Mouse (Mus musculus) heart, embryonic 15.5 days (tissue): ENCODE results near the gene Ddhd1. TPM values are rescaled to one million over a fixed set of nuclear protein-coding genes. Genes with fewer than 3 reads are reported as not detected.
"Not testable (repeated sequence)": the region's sequence is repeated elsewhere in the genome, so short reads cannot be mapped to it uniquely, and the experiment has no call there.

ENCODE experiments used
- ATAC-seq: fragments of 200-750 bp; cut with Nextera tagmentation; replicated peaks from 2 replicates; pipeline ENCODE4 v1.8.0; 2017; ENCODE audit warnings: low read depth, moderate TSS enrichment; ENCODE audit not compliant: insufficient number of reproducible peaks, insufficient read depth, low FRiP score
- H3K27ac ChIP-seq: fragments of 300-500 bp; sonication (generic); 2 replicates; pipeline ENCODE4 v1.5.1; 2015; ENCODE audit warnings: mild to moderate bottlenecking, inconsistent platforms
- H3K27me3 ChIP-seq: fragments of 300-500 bp; sonication (generic); 2 replicates; pipeline ENCODE4 v1.6.1; 2015; ENCODE audit warnings: inconsistent platforms
- H3K36me3 ChIP-seq: fragments of 300-500 bp; sonication (generic); 2 replicates; pipeline ENCODE4 v1.6.1; 2015; ENCODE audit warnings: mild to moderate bottlenecking, inconsistent platforms
- H3K4me1 ChIP-seq: fragments of 300-500 bp; sonication (generic); replicated peaks from 2 replicates; pipeline ENCODE4 v1.6.1; 2015; ENCODE audit warnings: inconsistent platforms
- H3K4me2 ChIP-seq: fragments of 300-500 bp; sonication (generic); 2 replicates; pipeline ENCODE4 v1.6.1; 2015; ENCODE audit warnings: inconsistent platforms, mild to moderate bottlenecking, moderate library complexity
- H3K4me3 ChIP-seq: fragments of 300-500 bp; sonication (generic); 2 replicates; pipeline ENCODE4 v1.5.1; 2015; ENCODE audit warnings: mild to moderate bottlenecking, inconsistent platforms
- H3K9ac ChIP-seq: fragments of 300-500 bp; sonication (generic); 2 replicates; pipeline ENCODE4 v1.6.1; 2015; ENCODE audit warnings: mild to moderate bottlenecking, inconsistent platforms
- H3K9me3 ChIP-seq: fragments of 300-500 bp; sonication (generic); replicated peaks from 2 replicates; pipeline ENCODE4 v1.6.1; 2016; ENCODE audit warnings: inconsistent platforms
- WGBS: fragments of 180-500 bp; shearing (Covaris S2); methylation state at CpG from one replicate; pipeline ENCODE4 v1.1.7; 2015; ENCODE audit warnings: mixed read lengths; 5-methylcytosine and 5-hydroxymethylcytosine counted together
- polyA plus RNA-seq: library from polyadenylated mRNA; unstranded; fragments of >200 nt; fragmentation: Nextera tagmentation; extraction: Ambion mirVana; gene quantifications from 2 replicates; pipeline ENCODE4 v1.2.1, GENCODE M21; 2015

Ddhd1 gene
- polyA plus RNA-seq, 1 experiment from 2014 or later: 7.3 TPM

DNA sequence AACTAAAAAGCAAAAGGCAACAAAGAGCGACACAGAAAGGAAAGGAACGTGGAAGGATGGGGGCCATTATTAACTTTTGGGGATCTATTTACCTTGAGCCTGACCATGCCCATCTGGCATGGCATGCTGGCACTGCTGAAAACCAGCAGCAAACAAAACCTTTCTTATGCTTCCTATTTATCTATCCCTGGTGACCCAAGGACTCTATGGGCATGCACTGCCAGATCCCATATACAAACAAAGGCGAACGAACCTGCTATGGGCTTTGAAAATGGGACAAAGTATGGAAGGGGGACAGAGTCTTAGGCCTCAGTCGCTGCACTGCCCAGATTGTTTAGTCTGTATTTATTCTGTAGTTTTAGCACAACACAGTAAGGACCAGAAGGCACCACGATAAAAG lies 43.5 kb downstream of the Ddhd1 start:
- Histone ChIP-seq H3K9me3 (no peaks in the 10 kb centered on the region), H3K4me2 (no peak overlapping the region), H3K36me3 (0 out of 2 replicates have a peak, but pooled peaks cover 12% of the 10 kb centered on the region), H3K4me1 (peaks cover 27% of the 10 kb centered on the region), H3K9ac (no peak overlapping the region), H3K27ac (peak overlapping the region; percentile 74), H3K4me3 (no peak overlapping the region), H3K27me3 (no peaks in the 10 kb centered on the region)
- ATAC-seq: no peak
- WGBS: 72% methylated on average over 6 of the region's 6 CpGs

DNA sequence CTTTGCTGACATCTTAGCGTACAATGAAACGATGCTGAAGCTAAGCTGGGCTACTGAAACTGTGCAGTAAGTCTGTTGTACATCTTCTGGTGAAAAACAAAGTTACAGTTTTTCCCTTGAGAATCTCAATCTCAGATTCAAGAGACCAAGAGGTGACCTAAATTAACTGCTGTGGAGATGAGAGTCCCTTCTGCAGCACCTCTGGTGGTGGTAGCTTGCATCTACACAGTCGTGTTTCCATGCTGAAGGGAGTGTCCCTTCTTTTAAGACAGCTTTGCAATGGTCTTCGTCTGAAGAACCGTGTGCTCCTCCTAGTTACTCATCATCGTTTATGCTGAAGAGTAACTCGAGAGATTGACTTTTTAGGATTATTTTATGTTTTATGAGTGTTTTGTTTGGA lies 46.3 kb downstream of the Ddhd1 start:
- Histone ChIP-seq H3K4me3 (no peak overlapping the region), H3K9ac (no peak overlapping the region), H3K36me3 (peaks cover 17% of the 10 kb centered on the region), H3K27ac (no peak overlapping the region), H3K4me2 (no peak overlapping the region), H3K27me3 (no peaks in the 10 kb centered on the region), H3K9me3 (no peaks in the 10 kb centered on the region), H3K4me1 (peaks cover 17% of the 10 kb centered on the region)
- ATAC-seq: no peak
- 86% methylated on average over 7 of the region's 7 CpGs for WGBS

DNA sequence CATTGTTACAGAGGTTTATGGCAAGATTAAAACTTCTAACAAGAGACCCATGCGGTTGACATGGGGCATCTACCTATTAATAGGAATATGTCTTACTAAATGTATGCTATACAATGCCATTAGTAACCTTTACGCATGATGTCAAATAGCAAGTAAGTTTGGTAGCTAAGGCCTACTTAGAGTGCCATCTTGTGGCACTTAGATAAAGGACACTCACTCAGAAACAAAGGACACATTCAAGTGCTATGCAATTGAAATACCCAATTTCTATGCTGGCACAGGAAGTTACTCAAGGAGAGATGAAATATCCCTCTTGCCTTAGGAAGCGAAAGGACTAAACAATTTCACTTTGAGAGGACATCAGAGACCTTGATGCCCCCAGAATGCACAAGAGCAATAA lies 55.9 kb downstream of the Ddhd1 start:
- 54% methylated on average over 3 of the region's 3 CpGs for WGBS
- ATAC-seq: no peak; the same call in 1 of the 2 replicates
- Histone ChIP-seq H3K27ac (no peak overlapping the region), H3K27me3 (no peaks in the 10 kb centered on the region), H3K4me1 (peaks cover 11% of the 10 kb centered on the region), H3K9ac (no peak overlapping the region), H3K36me3 (peaks cover 9% of the 10 kb centered on the region), H3K4me2 (no peak overlapping the region), H3K4me3 (no peak overlapping the region), H3K9me3 (no peaks in the 10 kb centered on the region)

DNA sequence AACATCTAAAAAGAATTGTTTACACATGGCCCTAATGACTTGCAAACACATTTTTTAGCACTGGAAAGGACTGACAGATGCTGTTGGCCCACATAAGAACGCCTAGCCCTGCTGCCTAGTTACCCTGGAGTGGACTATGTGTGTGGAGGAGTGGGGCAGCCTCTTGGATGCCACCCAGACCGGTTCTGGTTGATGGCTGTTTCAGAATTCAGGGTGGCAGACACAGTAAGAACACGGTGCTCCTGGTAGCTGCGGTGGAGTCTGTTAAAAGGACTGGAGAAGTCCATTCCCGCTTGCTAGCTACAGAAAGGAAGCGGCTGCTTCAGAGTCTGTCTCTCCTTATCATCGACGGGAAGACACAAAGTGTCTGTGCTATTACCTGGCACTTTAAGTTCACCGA lies 57.4 kb downstream of the Ddhd1 start:
- Histone ChIP-seq H3K9me3 (no peaks in the 10 kb centered on the region), H3K9ac (no peak overlapping the region), H3K4me2 (no peak overlapping the region), H3K4me3 (no peak overlapping the region), H3K27ac (peak overlapping the region; percentile 37), H3K36me3 (peaks cover 9% of the 10 kb centered on the region), H3K4me1 (peaks cover 11% of the 10 kb centered on the region), H3K27me3 (no peaks in the 10 kb centered on the region)
- ATAC-seq: no peak
- WGBS: 68% methylated on average over 9 of the region's 9 CpGs

DNA sequence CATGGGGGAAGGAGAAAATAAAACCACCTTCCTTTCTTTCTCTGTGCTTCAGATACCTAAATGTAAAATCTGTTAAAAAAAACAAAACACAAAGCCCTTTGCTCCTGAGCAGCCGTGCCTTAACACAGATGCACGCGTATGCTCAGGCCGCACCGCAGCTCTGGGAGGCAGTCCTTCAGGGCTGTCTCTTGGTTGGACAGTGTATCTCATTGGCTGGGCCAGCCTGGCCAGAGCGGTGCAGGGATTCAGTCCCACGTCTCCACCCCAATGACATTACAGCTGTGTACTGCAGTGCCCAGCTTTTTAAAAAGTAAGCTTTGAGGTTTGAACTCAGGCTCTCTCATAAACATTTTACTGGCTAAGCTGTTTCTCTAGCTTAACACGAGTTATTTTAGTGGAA lies 60.1 kb downstream of the Ddhd1 start:
- H3K4me2 ChIP-seq: no peak overlapping the region
- no peak overlapping the region for H3K9ac ChIP-seq
- peaks cover 11% of the 10 kb centered on the region for H3K4me1 ChIP-seq
- H3K27me3 ChIP-seq: no peaks in the 10 kb centered on the region
- ATAC-seq: no peak
- H3K9me3 ChIP-seq: no peaks in the 10 kb centered on the region
- H3K27ac ChIP-seq: no peak overlapping the region
- H3K4me3 ChIP-seq: no peak overlapping the region
- 78% methylated on average over 8 of the region's 8 CpGs for WGBS
- peaks cover 9% of the 10 kb centered on the region for H3K36me3 ChIP-seq

DNA sequence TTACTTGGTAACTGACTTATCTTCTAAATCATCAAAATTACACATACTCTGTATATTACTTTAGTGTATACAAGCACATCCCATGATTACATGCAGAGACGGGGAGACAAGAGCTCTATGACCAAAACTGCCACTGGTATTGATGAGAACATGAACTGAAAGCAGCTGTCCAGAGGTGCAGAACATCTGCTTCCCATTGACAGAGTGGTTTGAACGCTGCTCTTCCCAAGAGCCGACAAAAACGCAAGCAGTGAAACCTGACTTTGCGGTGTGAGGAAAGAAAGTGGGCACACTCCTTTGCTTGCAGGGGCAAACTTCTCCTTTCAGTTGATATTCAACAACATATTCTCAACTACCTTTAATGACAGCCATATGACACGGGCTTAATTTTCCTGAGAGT lies 64.7 kb downstream of the Ddhd1 start:
- Histone ChIP-seq H3K4me2 (no peak overlapping the region), H3K9me3 (no peaks in the 10 kb centered on the region), H3K4me1 (no peaks in the 10 kb centered on the region), H3K27ac (no peak overlapping the region), H3K4me3 (no peak overlapping the region), H3K9ac (no peak overlapping the region), H3K27me3 (no peaks in the 10 kb centered on the region), H3K36me3 (peaks cover 6% of the 10 kb centered on the region)
- 91% methylated on average over 6 of the region's 6 CpGs for WGBS
- no peak for ATAC-seq

DNA sequence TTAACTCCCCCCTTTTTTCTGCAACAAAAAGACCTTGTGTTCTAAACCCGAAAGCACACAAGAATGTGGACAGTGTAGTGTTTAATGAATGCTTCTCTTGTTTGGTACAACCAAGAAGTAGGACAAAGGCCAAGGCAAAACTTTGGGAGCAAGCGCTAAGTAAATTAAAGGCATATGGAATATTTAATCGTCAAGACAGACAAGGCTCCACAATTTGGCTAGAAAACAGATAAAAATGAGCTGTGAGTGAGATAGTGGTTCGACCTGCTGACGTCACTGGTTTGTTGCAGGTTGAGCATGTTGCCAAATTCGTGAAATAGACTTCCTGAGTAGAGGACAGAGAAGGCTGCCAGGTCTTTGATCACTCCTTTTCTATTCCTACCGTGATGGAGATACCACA lies 69.5 kb downstream of the Ddhd1 start:
- no peaks in the 10 kb centered on the region for H3K9me3 ChIP-seq
- no peak overlapping the region for H3K4me3 ChIP-seq
- H3K4me2 ChIP-seq: no peak overlapping the region
- no peak overlapping the region for H3K27ac ChIP-seq
- H3K9ac ChIP-seq: no peak overlapping the region
- ATAC-seq: no peak
- 64% methylated on average over 7 of the region's 7 CpGs for WGBS
- H3K4me1 ChIP-seq: no peaks in the 10 kb centered on the region
- H3K27me3 ChIP-seq: no peaks in the 10 kb centered on the region
- no peaks in the 10 kb centered on the region for H3K36me3 ChIP-seq

DNA sequence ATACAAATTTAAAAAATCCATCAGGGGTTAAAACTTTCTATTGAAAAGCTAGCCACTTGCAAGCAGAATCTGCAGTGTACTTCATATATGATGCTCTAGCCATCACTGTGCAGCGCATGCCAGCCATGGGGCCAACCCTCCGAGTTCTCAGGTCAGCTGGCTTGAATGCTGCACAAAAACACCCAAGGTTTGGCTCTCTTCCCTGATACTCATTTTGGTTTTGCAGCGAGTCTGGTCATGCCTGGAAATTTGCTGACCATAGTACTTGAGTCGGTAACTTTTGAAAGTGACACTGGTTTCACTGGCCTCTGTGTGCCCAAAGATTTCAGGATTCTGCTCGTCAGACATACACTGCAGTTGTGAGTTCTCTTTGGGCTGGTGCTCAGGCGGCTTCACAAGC lies 70.4 kb downstream of the Ddhd1 start:
- WGBS: 76% methylated on average over 6 of the region's 6 CpGs
- Histone ChIP-seq H3K9me3 (no peaks in the 10 kb centered on the region), H3K27ac (no peak overlapping the region), H3K27me3 (no peaks in the 10 kb centered on the region), H3K36me3 (no peaks in the 10 kb centered on the region), H3K9ac (no peak overlapping the region), H3K4me3 (no peak overlapping the region), H3K4me1 (no peaks in the 10 kb centered on the region), H3K4me2 (no peak overlapping the region)
- ATAC-seq: no peak

DNA sequence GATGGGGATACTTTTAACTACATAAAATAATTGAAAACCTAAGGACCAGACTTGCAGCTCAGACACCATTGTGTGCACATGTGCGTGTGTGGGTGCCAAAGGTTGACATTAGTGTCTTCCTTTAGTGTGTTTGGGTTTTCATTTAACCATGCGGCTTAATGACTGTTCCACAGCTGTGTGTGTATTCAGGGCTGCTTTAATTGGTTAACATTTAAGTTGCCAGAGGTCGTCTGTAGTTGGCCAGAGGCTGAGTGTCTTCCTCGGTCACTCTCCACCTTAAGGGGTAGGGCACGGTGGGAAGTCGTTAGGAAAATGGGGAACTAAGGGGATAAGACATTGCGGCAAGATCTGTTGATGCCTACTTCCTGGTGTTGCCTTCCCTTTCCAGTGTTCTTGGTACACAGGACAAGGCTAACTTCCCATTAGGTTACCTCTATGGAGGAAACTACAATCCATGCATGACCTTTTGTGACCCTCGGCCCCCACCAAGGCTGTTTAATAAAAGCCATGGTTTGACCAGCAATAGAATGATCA lies 74.4 kb downstream of the Ddhd1 start:
- H3K4me3 ChIP-seq: no peak overlapping the region
- no peaks in the 10 kb centered on the region for H3K4me1 ChIP-seq
- H3K9me3 ChIP-seq: no peaks in the 10 kb centered on the region
- WGBS: 73% methylated on average over 8 of the region's 8 CpGs
- no peak overlapping the region for H3K9ac ChIP-seq
- no peaks in the 10 kb centered on the region for H3K27me3 ChIP-seq
- no peak overlapping the region for H3K4me2 ChIP-seq
- no peak overlapping the region for H3K27ac ChIP-seq
- ATAC-seq: no peak
- H3K36me3 ChIP-seq: no peaks in the 10 kb centered on the region

DNA sequence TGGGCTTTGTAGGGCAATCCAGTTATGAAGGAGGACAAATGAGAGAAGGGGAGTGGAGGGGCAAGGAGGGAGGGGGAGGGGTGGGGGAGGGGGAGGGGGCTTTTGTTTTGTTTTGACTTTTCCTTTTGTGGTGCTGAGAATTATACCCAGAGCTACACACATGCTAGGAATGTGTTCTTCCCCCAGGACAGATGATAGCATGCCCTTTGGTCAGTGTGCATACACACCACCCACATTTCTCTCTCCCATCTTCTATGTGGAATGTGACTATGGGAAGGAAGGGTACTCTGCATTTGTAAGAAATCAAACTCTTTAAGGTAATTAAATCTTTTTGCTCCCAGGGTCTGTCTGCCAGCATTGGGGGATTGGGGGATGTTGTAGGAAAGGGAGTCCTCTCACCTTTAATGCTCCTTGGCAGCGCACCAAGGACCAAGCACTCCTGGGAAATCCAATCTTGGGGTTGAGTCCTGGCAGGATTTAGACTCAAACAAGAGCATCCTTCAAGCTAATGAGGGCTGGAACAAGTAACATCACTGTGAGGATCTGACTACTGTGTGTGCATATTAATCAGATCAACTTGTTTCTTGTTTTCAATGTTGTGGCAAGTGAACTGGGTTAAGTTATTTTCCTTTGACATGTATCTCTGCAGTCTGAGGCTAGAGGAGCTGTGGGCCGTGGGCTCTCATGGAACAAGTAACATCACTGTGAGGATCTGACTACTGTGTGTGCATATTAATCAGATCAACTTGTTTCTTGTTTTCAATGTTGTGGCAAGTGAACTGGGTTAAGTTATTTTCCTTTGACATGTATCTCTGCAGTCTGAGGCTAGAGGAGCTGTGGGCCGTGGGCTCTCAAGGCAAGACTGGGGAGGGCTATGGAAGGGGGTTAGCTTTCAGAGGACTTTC lies 76.8 kb downstream of the Ddhd1 start:
- H3K9ac ChIP-seq, H3K4me3 ChIP-seq, ATAC-seq: not testable (repeated sequence)

DNA sequence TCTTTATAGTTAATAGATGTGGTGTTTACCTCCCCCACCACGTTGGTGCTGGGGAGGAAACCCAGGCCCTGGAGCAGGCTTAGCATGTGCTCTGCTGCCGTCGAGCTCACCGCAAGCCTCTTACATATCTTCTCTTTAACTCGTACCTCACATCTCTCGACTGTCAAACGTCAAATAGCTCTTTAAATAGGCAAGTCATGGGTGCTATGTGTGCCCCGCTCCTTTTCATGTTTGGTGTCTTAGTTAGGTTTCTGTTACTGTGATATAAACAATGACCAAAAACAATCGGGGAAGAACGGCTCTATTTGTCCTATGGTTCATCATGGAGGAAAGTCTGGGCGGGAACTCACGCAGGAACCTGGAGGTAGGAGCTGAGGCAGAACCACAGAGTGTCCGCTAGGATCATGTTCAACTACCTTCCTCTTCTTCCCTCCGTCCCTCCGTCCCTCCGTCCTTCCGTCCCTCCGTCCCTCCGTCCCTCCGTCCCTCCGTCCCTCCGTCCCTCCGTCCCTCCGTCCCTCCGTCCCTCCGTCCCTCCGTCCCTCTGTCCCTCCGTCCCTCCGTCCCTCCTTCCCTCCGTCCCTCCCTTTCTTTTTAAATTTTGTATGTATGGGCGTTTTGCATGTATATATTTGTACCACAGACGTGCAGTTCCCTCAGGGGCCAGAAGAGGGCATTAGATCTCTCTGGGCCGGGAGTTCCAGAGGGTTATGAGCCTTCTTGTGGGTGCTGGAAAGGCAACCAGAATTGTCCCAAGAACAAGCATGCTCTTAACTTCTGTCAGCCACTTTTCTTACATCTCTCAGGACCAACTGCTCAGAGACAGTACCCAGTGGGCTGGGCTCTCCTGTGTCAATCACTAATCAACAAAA lies 91.6 kb downstream of the Ddhd1 start:
- Histone ChIP-seq H3K36me3 (no peaks in the 10 kb centered on the region), H3K4me2 (peak overlapping the region; percentile 66), H3K4me3 (peak overlapping the region; percentile 44), H3K4me1 (peaks cover 37% of the 10 kb centered on the region), H3K27me3 (no peaks in the 10 kb centered on the region), H3K9ac (peak overlapping the region; percentile 40; the same call in 1 of the 2 replicates), H3K27ac (peak overlapping the region; percentile 88), H3K9me3 (no peaks in the 10 kb centered on the region)
- ATAC-seq: no peak
- 23% methylated on average over 33 of the region's 33 CpGs for WGBS

More for the DNA sequence above, 76.8 kb downstream of the Ddhd1 start:
- not testable (repeated sequence) for H3K4me1 ChIP-seq, H3K36me3 ChIP-seq, H3K27me3 ChIP-seq, H3K4me2 ChIP-seq, H3K9me3 ChIP-seq, H3K27ac ChIP-seq
- 75% methylated on average over 3 of the region's 3 CpGs for WGBS
